Mouse (Mus musculus) gastrocnemius, postnatal 25 days (tissue): ENCODE measurements around the gene Gar1. TPM values are rescaled to one million over a fixed set of nuclear protein-coding genes. Genes with fewer than 3 reads are reported as not detected.

Experiments used
- DNase-seq: peaks from one replicate; pipeline ENCODE4 v3.0.0; 2022
- total RNA-seq, 2 experiments: library from RNA; stranded (reverse); gene quantifications; 1 replicate in 1 of 2; 2 replicates in 1 of 2; pipeline ENCODE4 v1.2.3; 2021

Gene Gar1
- total RNA-seq, 2 experiments from 2014 or later, result 14.6 to 14.8 TPM

DNA sequence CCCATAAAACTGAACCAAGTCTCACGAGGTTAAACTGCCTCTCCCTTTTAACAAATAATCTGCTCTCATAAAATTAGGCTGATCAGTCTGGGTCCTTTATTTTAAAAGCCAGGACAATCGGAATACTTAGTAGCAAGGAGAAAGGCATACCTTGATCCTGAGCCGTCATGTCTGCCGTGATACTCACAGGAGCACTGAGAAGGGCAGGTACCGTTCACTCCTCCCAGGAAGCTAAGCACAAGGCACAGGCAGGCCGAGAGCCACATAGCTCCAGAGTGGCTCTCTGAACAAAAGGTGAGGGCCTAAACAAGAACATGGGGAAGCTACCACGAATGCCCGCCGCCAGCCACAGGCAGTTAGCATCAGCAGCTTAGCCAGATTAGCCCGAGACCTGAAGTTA lies 27.4 kb downstream of the Gar1 start, which contains the start of gene Lrit3:
Gene Lrit3, minus strand, starts transcription at position 266 of the 400 bp plus-strand sequence.
- DNase-seq, result no peak

DNA sequence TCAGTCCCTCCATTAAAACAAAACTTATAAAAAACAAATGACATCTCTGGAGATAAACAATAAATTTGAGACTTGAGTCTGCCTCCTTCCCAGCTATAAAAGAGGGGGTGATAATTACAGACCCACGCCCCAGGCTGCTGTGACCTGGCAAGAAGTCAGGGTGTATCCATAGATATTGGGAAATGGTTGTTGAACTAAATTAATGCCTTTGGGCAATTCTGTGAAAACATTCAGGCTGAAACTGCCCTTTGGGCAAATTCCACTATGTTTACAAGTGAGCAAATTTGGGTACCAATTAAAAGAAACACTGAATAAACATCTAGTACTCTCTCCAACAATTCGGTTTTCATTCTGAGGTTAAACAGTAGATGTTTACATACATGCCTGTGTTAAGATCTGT lies 32.2 kb downstream of the Gar1 start:
- DNase-seq, result no peak

DNA sequence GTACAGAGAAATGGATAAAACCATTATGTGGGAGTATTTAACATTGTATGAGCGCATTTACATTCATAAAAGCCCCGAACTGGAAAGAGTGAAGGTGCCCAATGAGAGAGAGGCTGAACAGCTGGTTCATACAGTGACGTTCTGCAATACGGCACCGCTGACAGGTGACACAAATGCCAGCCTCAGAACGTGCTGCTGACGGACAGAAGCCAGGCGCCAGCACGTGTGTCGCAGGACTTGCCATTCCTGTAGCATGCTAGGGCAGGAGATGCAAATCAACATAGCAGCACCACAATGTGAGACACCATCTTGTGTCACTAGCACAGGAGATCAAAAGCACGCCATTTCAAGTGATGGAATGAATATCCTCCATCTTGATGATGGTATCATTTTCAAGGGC lies 32.6 kb downstream of the Gar1 start:
- DNase-seq, result no peak

DNA sequence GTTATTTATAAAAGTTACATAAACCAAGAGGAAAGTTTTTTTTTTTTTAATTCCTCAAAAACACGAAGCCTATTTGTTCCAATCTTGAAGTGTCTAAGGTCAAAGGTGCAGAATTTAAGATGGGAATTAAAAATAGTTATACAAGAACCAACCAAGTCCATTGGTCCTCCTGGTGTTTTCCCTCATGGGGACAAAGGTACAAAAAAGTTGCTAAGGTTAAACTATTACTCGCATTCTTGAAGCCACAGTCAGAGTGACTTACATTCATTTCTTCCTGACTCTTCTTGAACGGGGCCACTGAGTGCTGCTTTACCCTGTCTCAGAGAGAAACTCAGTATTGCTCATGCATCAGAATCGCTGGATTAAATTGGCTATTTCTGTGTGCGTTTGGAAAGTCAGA lies 33.9 kb downstream of the Gar1 start:
- no peak for DNase-seq

DNA sequence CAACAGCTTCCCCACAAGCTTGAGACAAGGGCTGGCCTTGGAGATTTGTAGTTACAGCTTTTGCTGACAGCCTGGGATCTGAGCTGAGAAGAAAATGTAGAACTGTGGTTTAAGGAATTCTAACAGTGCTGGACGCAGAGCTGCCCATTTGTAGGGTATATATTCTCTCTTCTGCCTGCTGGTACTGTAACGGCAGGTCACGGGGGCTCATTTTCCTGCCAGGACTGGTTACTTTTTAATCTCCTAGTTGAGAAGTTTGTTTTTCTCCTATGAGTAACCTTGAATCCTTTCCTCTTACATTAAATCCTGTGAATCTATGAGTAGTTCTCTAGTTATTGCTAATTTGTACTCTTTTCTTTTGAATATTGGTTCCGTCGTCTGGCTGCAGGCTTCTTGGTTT lies 37.4 kb downstream of the Gar1 start:
- DNase-seq, result no peak

DNA sequence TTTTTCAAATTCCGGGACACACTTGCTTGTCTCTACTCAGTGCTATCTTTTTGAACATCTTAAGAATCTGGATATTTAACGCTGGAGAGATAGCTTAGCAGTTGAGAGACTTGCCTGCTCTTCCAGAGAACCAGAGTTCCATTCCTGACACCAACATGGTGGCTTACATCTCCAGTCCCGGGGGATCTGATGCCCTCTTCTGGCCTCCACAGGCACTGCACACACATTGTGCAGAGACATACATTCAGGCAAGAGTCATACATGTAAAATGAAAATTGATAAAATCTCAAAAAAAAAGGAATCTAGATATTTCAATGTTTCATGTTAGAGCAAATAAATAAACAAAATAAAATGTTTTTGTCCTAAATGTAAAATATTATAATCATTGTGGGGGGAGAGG lies 48.5 kb downstream of the Gar1 start:
- DNase-seq, result no peak

DNA sequence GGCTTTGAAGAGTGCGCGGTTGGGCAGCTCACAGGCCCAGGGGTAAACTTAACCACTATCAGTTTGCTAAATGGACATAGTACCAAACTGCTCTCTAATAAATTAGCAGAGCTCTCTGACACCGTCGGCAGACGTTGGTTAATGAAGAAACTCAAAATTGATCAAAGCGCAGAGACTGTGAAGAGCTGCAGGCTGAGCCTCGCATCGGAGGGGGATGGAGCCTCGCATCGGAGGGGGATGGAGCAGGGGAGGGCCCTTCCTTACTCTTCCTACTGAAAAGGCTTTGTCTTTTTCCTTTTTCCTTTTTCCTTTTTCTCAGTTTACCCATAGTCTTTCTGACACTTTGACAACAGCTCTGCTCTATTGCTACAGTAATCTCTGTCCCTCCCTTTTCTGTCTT lies 49.8 kb downstream of the Gar1 start:
- no peak for DNase-seq

Other genes with a start within 250 kb of the Gar1 start
- 10 to 100 TPM; 18.2 to 23.7 TPM for gene Egf, start 76.1 kb downstream of the Gar1 start, total RNA-seq
- gene Lrit3, start 27.4 kb downstream of the Gar1 start, total RNA-seq, result not detected
- gene Rrh, start 8.8 kb downstream of the Gar1 start, total RNA-seq, result not detected
- gene Cfi, start 4.5 kb upstream of the Gar1 start, total RNA-seq, result not detected
- gene Pla2g12a, start 47.2 kb upstream of the Gar1 start, total RNA-seq, result 10 to 100 TPM; 58.3 to 84.7 TPM
- 1 to 10 TPM; 3.2 to 3.6 TPM for gene Casp6, start 70.0 kb upstream of the Gar1 start, total RNA-seq
- 1 to 10 TPM; 1.0 to 1.4 TPM for gene Mcub, start 138.8 kb upstream of the Gar1 start, total RNA-seq
- 10 to 100 TPM; 19.8 to 20.3 TPM for gene Sec24b, start 230.2 kb upstream of the Gar1 start, total RNA-seq